In the genomic region with DNA sequence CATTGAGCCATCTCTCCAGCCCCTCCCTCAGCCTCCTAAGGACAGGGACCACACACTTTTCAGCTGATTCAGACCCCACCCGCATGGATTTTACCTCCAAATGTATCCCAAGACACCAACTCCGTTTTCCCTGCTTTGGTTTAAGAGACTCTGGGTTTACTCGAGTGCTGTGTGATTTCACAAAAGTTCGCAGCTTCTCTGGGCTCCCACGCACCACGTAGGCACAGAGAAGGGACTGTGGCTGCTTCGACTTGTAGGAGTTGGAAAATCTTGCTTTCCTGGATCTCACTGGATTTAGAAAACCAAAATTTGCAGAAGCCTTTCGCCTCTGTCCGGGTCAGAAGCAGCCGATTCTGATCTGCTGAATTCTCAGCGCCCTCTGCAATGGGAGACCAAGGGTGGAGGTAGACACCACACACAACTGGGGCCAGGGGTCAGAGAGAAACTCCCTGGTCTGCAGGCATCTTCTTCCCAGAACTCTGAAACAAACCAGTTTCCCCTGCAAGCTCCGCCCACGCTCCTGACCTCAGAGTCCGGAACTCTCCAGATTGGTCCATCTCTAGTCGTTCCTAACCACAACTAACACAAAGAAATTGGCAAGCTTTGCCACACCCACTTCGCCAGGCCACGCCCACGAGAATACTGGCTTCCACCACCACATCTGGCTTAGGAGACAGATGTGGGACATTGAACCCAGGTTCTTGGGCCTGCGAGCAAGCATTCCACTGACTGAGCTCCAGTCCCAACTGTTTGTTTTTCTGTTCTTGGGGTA, we compare ENCODE assay signal across 8 mouse cellular contexts. TPM values are rescaled to one million over a fixed set of nuclear protein-coding genes. Genes with fewer than 3 reads are reported as not detected.
DNase-seq lines count a peak whose midpoint lies in the region; ATAC-seq lines count a peak whose summit lies in the region.

No protein-coding gene starts in this region.

- no peak overlapping the region for H3K27ac ChIP-seq in intestine, embryonic 15.5 days

- H3K27me3 ChIP-seq in intestine, embryonic 15.5 days (replicated peaks) = no peaks in the 10 kb centered on the region

- WGBS in intestine, embryonic 15.5 days = 37% methylated on average over 19 of the region's 19 CpGs

- peak; percentile 47 for DNase-seq in adrenal gland, postnatal 14 days
- DNase-seq in adrenal gland, adult 18-20 months (ENCODE audit: low spot score in 2 of 2) = no peak
- peak; percentile 69 to 75 for DNase-seq in spleen, postnatal 4 days (ENCODE audit: low spot score in 2 of 2)
- no peak for DNase-seq in spleen, postnatal 14 days (ENCODE audit: low spot score in 2 of 2)
- no peak for DNase-seq in layer of hippocampus, adult 18-20 months (ENCODE audit: low spot score in 2 of 2)
- no peak for DNase-seq in right cerebral cortex, postnatal 4 days

- 0 out of 2 replicates have a peak, but pooled peaks have one; percentile 27 for ATAC-seq in intestine, embryonic 15.5 days
- ATAC-seq in megakaryocyte, adult 5-6 weeks (ENCODE audit: poor library complexity, severe bottlenecking) = peak; percentile 61

- H3K9me3 ChIP-seq in intestine, embryonic 15.5 days = no peaks in the 10 kb centered on the region

- H3K9ac ChIP-seq in intestine, embryonic 15.5 days = no peak overlapping the region

- no peaks in the 10 kb centered on the region for H3K36me3 ChIP-seq in intestine, embryonic 15.5 days

- H3K4me3 ChIP-seq in intestine, embryonic 15.5 days (replicated peaks) = no peak overlapping the region

- H3K4me2 ChIP-seq in intestine, embryonic 15.5 days (replicated peaks) = no peak overlapping the region

- H3K4me1 ChIP-seq in intestine, embryonic 15.5 days (replicated peaks) = peaks cover 8% of the 10 kb centered on the region; the same call in 1 of the 2 replicates

RNA-seq across cellular contexts. Expression of a gene that starts 22.0 kb away (rescaled TPM):
- total RNA-seq in adrenal gland, postnatal 14 days (2021) = 62.0 and 75.3 TPM in 2 replicates
- 10 to 100 TPM; 17.3 to 25.6 TPM for total RNA-seq in adrenal gland, adult 18-20 months (2021)
- polyA plus RNA-seq in intestine, embryonic 15.5 days (2015; fragmentation: Nextera tagmentation; extraction: Ambion mirVana) = 140 and 170 TPM in 2 replicates
- not detected in 2 replicates for total RNA-seq in megakaryocyte, adult 5-6 weeks (2015)
- 0.08 and 0.11 TPM in 2 replicates for total RNA-seq in megakaryocyte, adult 5-6 weeks (2017)
- 100 to 1,000 TPM; 165 to 188 TPM for total RNA-seq in layer of hippocampus, adult 18-20 months (2021)

RNA-seq across cellular contexts. Expression of a gene that starts 31.6 kb away (rescaled TPM):
- 2,967 and 3,254 TPM in 2 replicates for total RNA-seq in adrenal gland, postnatal 14 days (2021)
- 1,000 to 10,000 TPM; 2,759 to 3,567 TPM for total RNA-seq in adrenal gland, adult 18-20 months (2021)
- polyA plus RNA-seq in intestine, embryonic 15.5 days (2015; fragmentation: Nextera tagmentation; extraction: Ambion mirVana) = 14,579 and 17,104 TPM in 2 replicates
- total RNA-seq in megakaryocyte, adult 5-6 weeks (2015) = 15,428 and 15,938 TPM in 2 replicates
- 7,091 and 10,908 TPM in 2 replicates for total RNA-seq in megakaryocyte, adult 5-6 weeks (2017)
- total RNA-seq in layer of hippocampus, adult 18-20 months (2021) = 1,000 to 10,000 TPM; 3,167 to 3,215 TPM

RNA-seq across cellular contexts. Expression of a gene that starts 42.9 kb away (rescaled TPM):
- 11.8 and 12.0 TPM in 2 replicates for total RNA-seq in adrenal gland, postnatal 14 days (2021)
- total RNA-seq in adrenal gland, adult 18-20 months (2021) = 1 to 10 TPM; 8.0 to 9.5 TPM
- polyA plus RNA-seq in intestine, embryonic 15.5 days (2015; fragmentation: Nextera tagmentation; extraction: Ambion mirVana) = 11.1 and 11.4 TPM in 2 replicates
- 1.7 and 3.0 TPM in 2 replicates for total RNA-seq in megakaryocyte, adult 5-6 weeks (2015)
- 2.6 and 2.7 TPM in 2 replicates for total RNA-seq in megakaryocyte, adult 5-6 weeks (2017)
- total RNA-seq in layer of hippocampus, adult 18-20 months (2021) = 10 to 100 TPM; 33.9 to 37.6 TPM

Comparison
In these comparisons a context has a peak if more than half of its experiments do, and no peak if none do; other contexts are left out.
1. DNase-seq: peak in adrenal gland, postnatal 14 days (single experiment) and spleen, postnatal 4 days (2 of 2); none in adrenal gland, adult 18-20 months (0 of 2), spleen, postnatal 14 days (0 of 2), layer of hippocampus, adult 18-20 months (0 of 2) and right cerebral cortex, postnatal 4 days (single experiment).
2. RNA of a gene that starts 22.0 kb away (total RNA-seq): 165 to 188 TPM in layer of hippocampus, adult 18-20 months, 62.0 to 75.3 TPM in adrenal gland, postnatal 14 days and 17.3 to 25.6 TPM in adrenal gland, adult 18-20 months; 0.08 to 0.11 TPM in megakaryocyte, adult 5-6 weeks; every median in the first group is over 10 times any median in the second.